Mouse (Mus musculus) skeletal muscle tissue, adult 2 months (tissue): ENCODE measurements around the gene Fbxo11.
A peak's percentile ranks its signal among the peaks of the same experiment; 100 is the strongest.
"Not testable (repeated sequence)": the region's sequence is repeated elsewhere in the genome, so short reads cannot be mapped to it uniquely, and the experiment has no call there.

Source experiments
- DNase-seq: peaks from one replicate; pipeline ENCODE4 v3.0.0-alpha.2; 2012; ENCODE audit warnings: low read depth, low spot score

The Fbxo11 gene

DNA sequence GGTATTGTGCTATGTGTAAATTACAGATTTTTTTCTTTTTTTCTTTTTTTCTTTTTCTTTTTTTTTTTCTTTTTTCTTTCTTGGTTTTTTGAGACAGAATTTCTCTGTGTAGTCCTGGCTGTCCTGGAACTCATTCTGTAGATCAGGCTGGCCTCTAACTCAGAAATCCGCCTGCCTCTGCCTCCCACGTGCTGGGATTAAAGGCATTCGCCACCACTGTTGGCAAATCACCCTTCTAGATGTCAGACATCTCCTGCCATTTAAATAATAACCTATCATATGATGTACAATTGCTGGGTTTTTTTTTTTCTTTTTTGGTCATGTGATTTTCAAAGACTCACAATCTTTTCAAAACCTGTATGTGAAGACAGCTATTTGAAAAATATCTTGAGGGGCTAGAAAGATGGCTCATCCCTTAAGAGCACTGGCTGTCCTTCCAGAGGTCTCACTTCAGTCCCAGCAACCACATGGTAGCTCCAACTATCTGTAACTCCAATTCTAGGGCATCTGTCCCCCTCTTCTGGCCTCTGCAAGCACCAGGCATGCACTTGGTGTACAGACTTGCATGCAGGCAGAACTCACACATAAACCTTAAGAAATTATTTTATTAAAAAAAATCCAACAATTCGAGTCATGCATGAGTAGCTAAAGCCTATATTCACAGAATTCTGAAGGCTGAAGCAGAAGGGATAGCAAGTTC is 2.3 kb upstream of the Fbxo11 start:
- DNase-seq: no peak

DNA sequence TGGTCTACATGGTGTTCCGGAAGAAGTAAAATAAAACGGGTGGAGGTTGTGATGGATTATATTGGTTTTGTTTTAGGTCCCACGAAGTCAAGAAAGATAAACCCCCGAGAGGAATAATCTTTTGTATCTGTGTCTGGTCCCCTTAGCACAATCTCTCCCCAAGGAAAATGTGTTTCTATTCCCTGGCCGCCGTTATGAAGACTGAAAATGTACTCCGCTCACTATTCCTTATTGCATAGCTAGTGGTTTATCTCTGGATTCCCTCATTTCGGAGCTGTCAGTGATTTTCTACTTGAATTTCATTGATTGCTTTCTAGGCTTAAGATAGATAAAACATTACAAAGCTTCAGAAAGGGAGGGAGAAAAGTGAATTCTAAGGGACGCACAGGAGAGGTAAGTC is 1.7 kb upstream of the Fbxo11 start:
- DNase-seq: no peak

DNA sequence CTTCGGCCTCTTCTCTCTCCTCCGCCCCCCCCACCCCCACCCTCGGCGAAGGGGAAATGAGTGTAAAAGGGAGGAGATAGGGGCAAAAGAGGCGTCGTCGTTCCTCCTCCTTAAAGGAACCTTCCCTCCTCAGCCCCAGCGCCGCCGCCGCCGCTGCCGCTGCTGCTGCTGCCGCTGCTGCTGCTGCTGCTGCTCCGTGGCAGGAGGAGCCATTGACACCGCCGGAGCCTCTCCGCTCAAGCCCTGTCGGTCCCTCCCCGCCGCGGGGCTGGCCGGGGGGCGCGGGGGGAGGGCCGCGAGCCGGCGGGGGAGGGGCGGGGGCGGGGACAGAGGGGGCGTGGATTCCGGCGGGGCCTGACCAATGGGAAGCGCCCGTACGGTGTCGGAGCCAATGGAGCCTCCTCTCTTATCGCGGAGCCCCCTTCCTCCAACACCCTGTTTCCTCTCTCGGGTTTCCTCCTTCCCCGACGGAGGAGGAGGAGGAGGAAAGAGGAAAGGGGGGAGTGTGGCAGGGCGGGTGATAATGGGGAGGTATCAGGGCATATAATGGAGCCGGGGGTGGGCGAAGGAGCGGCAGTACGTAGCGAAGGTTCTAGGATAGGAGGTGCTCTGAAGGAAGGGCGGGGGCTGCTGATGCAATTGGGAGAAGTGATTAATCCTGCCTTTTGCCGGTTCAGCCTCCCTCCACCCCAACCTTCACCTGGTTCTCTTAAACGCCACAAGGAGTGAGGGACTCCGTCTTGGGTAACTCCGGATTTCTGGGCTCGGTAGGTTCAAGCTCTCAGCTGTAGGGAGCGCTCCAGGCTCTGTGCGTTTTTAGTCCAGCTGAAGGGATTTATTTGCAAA is 933 bp upstream of the Fbxo11 start:
- peak; percentile 96 for DNase-seq

DNA sequence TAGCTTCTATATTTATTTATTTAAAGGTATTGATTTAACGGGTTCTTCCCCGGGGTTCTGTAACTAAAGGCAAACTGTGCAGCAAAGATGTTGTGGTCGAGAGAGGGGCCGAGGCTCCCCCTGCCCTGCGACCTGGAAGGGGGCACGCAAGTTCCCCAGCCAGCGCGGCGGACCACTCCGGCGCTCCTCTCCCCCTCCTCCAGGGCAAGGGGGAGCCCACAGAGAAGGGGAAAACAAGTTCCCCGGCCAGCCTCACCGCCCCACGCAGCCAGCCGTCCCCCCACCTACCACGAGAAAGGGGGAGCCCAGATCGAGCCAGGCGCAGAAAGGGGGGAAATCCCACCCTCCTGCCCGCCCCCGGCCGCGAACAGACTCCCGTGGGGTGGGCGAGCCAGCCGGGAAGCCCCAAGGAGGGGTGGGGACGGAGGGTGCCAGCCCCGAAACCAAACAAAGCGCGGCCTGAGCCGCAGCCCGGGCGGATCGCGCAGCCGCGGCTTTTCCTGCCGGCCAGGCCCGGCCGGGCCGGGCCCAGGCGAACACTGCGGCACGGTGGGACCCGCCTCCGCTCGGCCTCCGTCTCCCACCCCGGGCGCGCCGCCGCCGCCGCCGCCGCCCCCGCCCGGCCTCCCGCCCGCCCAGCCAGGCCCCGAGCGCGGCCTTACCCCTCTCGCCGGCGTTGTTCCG is 602 bp downstream of the Fbxo11 start:
- peak; percentile 19 for DNase-seq

DNA sequence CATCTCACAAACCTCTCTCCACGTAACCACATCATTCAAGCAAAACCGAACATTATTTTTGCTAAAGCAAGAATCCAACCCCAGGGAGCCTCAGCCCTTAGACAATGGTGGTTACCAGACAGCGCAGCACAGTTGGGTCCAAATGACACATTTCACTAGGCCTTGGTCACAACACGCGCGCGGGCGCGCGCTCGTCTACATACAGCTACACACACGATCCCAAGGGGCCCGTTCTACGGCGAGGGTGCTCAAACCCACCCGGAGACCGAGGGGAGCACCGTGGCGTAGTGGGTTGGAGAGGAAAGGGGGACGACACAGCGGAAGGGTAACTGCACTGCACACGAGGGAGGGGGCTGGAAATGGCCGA is 1.1 kb downstream of the Fbxo11 start:
- DNase-seq: peak; percentile 13

DNA sequence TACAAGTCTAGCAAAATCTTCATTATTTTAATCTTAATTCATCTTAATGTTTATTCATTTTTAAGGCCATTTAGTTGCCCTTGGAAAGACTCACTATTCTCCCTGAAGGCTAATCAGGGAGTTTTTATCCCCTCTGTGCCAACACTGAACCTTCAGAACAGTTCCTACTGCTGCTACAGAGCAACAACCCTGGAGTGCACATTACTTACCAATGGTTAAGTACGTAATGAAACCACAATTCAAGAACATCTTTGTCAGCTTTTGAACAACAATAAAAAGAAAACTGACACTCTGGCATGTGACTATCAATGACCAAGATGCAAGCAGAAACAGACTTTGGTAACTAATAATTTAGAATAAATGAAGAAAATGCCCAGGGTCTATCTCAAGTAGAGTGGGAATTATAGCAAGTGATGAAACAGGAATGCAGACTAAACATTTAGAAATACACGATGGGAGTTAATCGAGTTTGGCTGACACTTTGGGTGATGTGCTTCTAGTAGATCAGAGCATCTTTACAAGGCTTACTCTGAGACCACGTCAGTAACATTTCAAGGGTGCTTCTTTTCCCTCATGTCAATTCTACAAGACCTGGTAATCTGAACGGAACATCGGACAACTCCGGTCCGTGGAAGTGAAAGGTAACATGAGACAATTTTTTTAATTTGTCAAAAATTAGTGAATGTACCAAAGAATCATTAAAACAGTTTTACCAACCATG is 2.1 kb downstream of the Fbxo11 start:
- DNase-seq: no peak

DNA sequence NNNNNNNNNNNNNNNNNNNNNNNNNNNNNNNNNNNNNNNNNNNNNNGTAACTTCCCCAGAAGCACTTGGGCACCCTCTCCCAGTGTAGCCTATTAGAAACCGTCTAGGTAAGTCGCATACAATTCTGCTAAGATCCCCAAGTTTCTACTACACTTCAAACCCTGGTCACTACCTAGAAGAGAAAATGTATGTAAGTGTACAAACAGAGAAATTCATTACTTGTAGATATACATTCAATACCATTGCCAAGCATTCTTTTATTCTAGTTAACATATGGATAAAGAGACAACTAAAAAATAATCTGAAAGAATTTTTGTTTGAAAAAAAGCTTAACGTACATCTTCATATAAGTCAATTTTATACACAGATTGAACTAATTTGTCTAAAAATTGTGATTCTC is 3.1 kb downstream of the Fbxo11 start:
- DNase-seq: no peak

DNA sequence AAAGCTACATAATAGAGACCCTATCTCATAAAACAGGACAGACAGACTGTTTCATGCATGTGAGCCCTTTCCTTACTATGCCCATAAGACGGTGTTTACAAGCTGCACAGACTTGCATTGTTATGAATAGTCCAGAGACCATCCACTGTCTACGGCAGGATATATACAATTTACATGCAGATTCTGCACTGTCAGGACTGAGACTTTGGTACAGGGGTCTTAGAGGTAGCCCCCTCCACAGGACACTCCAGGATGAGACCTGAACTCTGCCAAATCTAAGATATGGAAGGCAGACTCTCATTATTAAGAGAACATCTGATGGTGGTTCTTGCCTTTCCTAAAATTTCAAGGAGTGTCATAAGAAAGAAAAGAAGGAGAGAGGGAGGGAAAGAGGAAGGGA is 6.8 kb downstream of the Fbxo11 start:
- DNase-seq: no peak

DNA sequence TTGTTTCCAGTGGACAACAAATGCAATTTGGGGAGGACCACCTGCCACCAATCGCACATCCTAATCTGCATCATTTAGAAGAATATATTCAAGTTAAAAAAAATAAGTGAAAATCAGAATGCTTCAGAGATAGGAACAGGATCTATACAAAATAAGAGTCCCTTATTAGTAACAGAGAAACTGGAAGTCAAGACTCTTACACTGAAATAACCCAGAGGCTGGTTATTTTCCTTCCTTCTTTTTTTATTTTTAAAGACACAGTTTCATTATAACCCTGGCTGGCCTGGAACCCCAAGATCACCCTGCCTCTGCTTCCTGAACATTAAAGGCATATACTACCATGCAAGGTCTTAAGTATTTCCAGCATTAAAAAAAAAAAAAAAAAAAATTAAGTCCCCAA is 7.2 kb downstream of the Fbxo11 start:
- DNase-seq: no peak

DNA sequence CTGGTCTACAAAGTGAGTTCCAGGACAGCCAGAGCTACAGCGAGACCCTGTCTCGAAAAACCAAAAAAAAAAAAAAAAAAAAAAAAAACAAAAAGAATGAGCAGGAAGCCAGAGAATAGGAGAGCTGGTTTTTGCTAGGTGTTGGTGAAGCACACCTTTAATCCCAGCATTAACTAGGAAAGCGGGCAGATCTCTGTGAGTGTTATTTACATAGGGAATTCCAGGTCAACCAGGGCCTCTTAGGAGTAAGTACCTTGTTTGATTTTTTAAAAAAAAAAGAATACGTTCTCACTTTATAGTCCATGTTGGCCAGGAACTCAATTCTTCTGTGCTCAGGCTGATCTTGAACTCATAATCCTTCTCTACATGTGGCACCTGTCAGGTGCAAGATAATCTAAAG is 13.4 kb downstream of the Fbxo11 start:
- no peak for DNase-seq

DNA sequence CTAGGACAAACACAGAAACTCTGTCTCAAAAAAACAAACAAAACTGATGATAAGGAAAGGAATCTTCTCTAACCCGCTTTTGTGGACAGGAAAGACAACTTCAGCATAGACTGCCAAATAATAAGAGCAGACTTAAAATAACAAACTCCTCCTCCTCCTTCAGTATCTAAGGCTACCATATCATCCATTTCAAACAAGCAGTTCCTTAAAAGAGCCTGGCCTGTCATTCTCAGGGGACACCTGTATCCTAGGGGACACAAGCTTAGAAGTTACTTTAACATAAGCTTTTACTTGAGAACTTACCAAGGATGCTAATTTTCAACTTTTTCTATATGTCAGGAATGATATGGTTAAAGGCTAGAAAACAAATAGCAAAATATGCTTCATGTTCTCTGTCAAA is 14.2 kb downstream of the Fbxo11 start:
- DNase-seq: no peak

DNA sequence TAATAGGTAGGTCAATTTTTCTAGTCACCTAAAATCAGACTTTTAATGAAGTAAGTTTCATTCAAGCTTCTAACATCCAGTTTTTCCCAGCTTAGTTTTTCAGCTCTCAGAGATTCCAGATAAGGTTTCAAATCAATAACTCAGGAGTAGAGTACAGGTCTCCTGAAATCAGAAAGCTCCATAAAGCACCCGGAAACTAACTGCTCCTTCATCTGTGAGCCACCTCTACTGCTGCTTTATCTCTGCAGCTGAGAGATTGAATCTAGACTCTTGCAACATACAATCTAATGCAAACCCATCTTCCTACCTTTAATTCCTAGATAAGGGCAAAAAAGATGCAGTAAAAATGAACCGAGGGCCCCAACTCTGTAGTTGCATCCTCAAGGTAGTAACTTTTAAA is 14.8 kb downstream of the Fbxo11 start:
- no peak for DNase-seq

DNA sequence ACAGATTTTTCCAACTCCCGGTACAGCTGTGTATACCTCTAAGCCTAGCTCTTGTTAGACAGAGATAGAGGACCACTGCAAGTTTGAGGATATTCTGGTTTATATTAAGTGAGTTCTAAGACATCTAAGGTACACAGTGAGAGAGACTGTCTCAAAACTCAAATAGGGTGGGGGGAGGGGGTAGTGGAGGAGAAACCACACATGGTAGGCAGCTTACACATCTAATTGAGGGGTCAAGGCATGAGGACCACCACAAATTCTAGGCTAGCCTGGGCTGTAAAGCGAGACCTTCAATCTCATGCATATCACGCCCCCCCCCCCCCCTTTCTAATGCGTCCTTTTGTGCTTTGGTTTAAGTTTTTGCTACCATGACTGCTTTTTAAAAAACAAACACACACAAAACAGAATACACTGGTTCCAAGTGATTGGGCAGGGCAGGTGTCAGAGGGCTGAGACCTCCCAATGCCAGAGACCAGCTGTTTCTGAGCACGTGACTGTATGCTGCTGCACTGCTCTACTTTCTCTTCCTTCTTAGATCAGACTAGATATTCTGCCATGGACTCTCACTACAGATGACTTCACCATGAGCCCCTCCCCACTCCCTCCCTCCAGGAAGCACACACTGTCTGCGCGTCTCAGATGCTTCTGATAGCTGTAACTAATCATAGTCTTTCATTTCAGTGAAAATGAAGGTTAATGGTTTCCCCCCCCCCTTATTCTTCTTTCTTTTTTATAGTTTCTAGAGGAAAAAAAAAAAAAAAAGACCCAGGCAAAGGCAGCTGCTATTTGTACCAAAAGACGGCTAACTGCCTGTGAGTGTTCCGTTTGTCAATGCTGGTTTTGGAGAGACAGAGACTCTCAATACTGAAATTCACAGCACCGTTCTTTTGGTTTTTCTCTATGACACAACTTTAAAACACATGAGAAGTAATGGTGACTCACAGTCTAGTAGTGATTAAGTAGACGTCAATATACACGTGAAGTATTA is 22.7 kb downstream of the Fbxo11 start:
- DNase-seq: peak; percentile 63

DNA sequence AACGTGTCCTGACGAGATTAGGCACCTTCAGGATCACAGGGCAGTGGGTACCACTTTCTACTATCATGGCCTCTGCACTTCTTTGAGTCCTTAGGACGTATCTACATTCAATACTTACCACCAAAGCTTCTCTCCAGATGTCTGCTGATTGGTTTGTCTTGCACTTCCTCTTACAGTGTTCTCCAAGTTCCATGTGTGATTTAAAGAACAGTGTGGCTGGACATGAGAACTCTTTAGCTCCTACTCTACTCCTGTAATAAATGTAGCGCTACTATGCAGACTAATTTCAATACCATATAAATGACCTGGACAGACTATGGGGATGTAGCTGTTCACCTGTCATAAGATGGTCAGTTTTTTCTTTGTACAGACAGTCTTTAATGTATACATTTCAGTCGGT is 24.3 kb downstream of the Fbxo11 start:
- DNase-seq: no peak

DNA sequence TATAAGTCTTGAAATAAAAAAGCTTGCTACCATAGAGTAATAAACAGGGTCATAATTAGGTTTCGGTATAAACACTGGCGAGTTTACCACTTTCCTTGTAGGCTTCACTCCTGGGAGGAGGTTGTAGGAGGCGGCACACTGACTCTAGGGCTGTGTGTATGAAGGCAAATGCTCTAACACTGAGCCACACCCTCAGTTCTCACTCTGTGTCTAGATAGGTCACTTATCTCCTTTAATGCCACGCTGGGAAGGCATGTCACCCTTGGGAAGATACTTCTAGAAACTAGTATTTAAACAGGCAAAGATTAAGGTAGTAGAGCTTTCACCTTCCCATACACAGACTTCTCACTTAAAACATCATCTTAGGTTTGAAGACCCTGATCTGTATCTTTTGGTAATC is 30.7 kb downstream of the Fbxo11 start:
- no peak for DNase-seq

DNA sequence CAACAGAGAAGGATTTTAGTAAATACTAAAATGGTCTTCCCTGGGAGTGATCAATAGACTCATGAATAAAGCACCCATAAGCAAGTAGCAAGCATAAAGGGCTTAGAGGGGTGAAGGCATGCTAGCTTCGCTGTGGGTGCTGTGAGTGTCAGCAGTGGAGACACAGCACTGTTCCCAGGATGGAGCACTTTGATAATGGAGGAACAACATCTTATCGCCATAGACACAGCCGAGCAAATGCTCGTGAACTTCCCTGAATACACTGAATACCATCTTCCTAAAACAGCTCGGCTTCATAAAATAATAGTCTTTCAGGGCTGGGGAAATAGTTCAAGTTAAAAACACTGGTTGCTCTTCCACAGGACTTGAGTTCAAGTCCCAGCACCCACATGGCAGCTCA is 33.3 kb downstream of the Fbxo11 start:
- no peak for DNase-seq

DNA sequence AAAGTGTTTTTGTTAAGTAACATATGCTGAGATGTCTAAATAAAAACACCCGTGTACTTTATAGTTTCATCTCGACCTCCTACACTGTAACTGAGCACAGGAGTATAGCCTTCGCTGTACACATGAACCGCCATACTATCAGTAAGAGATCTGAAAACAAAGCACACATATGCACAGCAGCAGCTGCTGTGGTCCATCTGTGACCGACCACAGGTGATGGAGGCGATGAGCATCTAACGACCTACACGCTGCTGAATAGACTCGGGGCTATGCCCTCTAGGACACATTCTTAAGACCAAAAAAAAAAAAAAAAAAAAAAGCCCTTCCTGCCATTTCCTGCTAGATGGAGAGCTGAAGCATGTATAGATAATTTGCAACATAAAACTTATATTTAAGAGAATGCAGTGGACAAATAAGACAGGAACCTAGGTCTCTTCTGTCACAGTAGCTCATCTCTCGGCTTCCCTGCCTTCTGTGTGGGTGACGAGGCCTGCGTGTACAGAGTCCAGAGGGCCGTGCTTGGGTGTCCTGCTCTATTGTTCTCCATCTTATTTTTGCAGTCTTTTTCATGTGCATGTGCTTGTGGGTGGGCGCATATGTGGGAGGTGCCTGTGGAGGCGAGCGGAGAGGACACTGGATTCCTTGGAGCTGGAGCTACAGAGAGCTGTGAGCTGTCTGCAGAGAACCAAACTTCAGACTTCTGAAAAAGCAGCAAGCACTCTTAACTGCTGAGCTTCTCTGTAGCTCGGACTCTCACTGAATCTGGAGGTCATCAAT is 35.7 kb downstream of the Fbxo11 start:
- DNase-seq: no peak

DNA sequence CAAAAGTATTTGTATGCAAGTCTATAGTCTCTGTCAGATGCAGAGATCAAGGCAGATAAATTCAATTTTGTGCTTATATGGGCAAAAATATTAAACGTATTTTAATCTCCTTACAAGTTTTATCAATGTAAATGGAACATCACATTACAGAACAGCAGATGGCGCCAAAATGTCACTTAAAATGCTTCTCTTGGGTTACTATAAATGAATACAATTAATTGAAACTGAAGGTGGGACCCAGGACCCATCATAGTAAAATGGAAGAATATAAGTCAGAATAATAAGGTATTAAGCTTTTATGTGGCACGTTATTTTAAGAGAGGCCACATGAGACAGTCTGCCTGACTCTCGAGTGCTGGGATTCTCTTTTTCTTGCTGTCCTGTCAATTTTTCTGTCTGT is 39.9 kb downstream of the Fbxo11 start:
- DNase-seq: peak; percentile 27

DNA sequence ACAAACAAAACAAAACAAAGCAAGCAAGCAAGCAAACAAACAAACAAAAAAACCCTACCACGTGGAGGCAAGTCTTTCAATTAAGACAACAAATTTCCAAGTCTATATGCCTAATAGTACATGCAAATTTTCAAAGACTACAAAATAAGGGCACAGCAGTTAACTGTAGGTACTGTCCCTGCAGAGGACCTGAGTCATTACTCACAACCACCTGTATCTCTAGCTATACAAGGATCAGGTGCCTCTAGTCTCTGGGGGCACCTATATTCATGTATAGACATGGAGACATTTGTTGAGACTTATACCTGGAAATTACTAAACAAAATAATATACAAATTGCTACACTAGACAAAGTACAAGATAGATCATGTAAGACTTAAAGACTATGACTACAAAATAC is 41.2 kb downstream of the Fbxo11 start:
- no peak for DNase-seq

DNA sequence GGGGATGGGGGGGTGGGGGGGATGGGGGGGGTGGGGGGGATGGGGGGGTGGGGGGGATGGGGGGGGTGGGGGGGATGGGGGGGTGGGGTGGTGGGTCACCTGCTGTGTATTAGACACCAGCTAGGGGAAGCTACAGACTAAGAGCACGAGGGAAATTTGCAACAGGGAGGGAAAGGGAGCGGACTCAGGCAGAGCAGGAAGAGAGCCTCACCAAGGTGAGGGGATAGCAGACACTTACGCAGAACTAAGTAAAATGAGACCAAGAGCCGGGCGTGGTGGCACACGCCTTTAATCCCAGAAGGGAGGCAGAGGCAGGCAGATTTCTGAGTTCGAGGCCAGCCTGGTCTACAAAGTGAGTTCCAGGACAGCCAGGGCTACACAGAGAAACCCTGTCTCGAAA is 49.1 kb downstream of the Fbxo11 start:
- not testable (repeated sequence) for DNase-seq
